Mouse (Mus musculus) liver, embryonic 11.5 days (tissue): ENCODE data around the gene Ankdd1a. TPM values are rescaled to one million over a fixed set of nuclear protein-coding genes. Genes with fewer than 3 reads are reported as not detected.

Source experiments
- polyA plus RNA-seq: library from polyadenylated mRNA; unstranded; fragments of >200 nt; fragmentation: Nextera tagmentation; extraction: Ambion mirVana; gene quantifications from 2 replicates; pipeline ENCODE4 v1.2.1, GENCODE M21; 2014

Ankdd1a gene
- polyA plus RNA-seq, 1 experiment from 2014 or later = not detected

Other genes with a start within 250 kb of the Ankdd1a start
- gene Clpx, start 225.9 kb downstream of the Ankdd1a start, polyA plus RNA-seq = 49.3 and 54.5 TPM in 2 replicates
- 10.5 and 10.6 TPM in 2 replicates for gene Pdcd7, start 174.1 kb downstream of the Ankdd1a start, polyA plus RNA-seq
- 0.19 and 0.30 TPM in 2 replicates for gene Ubap1l, start 159.2 kb downstream of the Ankdd1a start, polyA plus RNA-seq
- gene Kbtbd13, start 128.5 kb downstream of the Ankdd1a start, polyA plus RNA-seq = 0.43 and 0.81 TPM in 2 replicates
- 1.4 TPM in 2 replicates for gene Rasl12, start 121.7 kb downstream of the Ankdd1a start, polyA plus RNA-seq
- gene Slc51b, start 97.2 kb downstream of the Ankdd1a start, polyA plus RNA-seq = not detected in 2 replicates
- gene Mtfmt, start 84.4 kb downstream of the Ankdd1a start, polyA plus RNA-seq = 20.2 and 20.3 TPM in 2 replicates
- gene Spg21, start 59.2 kb downstream of the Ankdd1a start, polyA plus RNA-seq = 54.7 and 64.9 TPM in 2 replicates
- gene Plekho2, start 59.8 kb upstream of the Ankdd1a start, polyA plus RNA-seq = 29.5 and 30.3 TPM in 2 replicates
- 16.4 and 18.0 TPM in 2 replicates for gene Pif1, start 67.0 kb upstream of the Ankdd1a start, polyA plus RNA-seq
- 34.8 and 36.5 TPM in 2 replicates for gene Rbpms2, start 109.5 kb upstream of the Ankdd1a start, polyA plus RNA-seq
- 119 and 123 TPM in 2 replicates for gene Oaz2, start 147.8 kb upstream of the Ankdd1a start, polyA plus RNA-seq